Mouse (Mus musculus): Measurements from ENCODE around the gene Rnaset2a. TPM values are rescaled to one million over a fixed set of nuclear protein-coding genes. Genes with fewer than 3 reads are reported as not detected.
"Not testable (repeated sequence)": the region's sequence is repeated elsewhere in the genome, so short reads cannot be mapped to it uniquely, and the experiment has no call there.

Gene Rnaset2a
- 10 to 100 TPM; 12.9 to 13.5 TPM for total RNA-seq (2021)
- long read RNA-seq, experiment 1, transcript Rnaset2a-201 (9 exons, 1,793 nt) = major isoform, 58 of 93 reads
- long read RNA-seq, experiment 1, partial matches to known transcripts = 1 of 93 reads
- long read RNA-seq, experiment 1, other reads (novel, unspliced or antisense) = 31 of 93 reads
- long read RNA-seq, experiment 2, transcript Rnaset2a-201 (9 exons, 1,793 nt) = major isoform, 62 of 68 reads
- long read RNA-seq, experiment 2, partial matches to known transcripts = 2 of 68 reads
- long read RNA-seq, experiment 2, other reads (novel, unspliced or antisense) = 0 of 68 reads

DNA sequence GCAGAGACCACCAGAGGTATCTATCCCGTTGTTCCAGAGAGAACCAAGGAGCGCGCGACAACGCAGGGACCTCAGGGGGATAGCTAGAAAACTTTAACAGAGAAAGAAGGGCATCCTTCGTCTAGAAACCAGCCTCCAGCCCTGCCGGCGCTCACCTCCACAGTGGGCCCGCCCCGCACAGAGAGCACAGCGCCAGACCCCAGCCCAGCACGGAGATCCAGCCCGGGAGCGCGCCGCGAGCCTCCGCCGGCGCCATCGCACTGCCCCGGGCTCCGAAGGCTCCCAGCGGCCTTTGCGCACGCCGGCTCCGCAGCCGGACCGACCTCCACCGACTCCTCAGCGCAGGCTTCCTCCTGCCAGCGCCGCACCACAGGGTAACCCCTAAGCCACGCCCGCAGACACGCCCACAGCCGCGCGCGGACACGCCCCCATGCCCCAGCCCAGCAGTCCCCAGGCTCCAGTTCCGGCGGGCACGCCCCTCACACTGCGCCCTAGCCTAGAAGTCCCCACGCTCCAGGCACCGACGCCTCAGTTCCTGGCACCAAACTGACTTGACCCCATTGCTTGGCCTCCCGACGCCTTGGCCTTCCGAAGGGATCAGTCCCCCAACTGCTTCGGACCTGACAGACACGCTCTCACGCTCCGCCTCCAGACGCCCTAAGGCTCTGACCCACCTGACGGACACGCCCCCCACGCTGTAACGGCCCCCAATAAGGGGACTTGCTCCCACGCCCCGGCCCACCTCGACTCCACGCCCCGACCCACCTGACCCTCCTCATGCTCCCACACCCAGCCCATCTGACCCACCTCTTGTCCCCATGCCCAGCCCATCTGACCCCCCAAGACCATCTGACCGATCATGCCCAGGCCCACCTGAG lies at the start of gene Rnaset2a, which contains the start of gene Gm49673:
Gene Rnaset2a, minus strand, starts transcription at position 659 of the 878 bp plus-strand sequence.
Gene Gm49673, minus strand, starts transcription at position 350 of the 878 bp plus-strand sequence.
- intact Hi-C loops (cut with DNase I) = not testable (repeated sequence)

DNA sequence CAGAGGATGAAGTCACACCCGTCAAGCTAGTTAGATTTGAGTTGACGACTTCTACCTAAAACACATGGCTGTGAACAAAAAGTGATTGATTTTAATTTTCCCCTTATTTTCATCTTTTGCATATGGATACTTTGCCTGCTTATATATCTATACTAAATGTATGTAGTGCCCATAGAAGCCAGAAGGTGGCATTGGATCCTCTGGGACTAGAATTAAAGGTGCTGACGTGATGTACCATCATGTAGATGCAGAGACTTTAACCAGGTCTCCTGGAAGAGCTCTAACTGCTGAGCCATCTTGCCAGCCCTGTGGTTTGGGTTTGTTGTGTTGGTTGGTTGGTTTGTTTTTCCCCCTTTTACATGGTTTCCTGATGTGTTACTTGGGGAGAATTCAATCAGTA lies 49.8 kb upstream of the Rnaset2a start:
- DNase-seq = no peak
- intact Hi-C loops (cut with DNase I) = no loop called here

More for the DNA sequence above, at the start of gene Rnaset2a, which contains the start of gene Gm49673:
- DNase-seq = peak in 1 of 2 experiments; percentile 29

DNA sequence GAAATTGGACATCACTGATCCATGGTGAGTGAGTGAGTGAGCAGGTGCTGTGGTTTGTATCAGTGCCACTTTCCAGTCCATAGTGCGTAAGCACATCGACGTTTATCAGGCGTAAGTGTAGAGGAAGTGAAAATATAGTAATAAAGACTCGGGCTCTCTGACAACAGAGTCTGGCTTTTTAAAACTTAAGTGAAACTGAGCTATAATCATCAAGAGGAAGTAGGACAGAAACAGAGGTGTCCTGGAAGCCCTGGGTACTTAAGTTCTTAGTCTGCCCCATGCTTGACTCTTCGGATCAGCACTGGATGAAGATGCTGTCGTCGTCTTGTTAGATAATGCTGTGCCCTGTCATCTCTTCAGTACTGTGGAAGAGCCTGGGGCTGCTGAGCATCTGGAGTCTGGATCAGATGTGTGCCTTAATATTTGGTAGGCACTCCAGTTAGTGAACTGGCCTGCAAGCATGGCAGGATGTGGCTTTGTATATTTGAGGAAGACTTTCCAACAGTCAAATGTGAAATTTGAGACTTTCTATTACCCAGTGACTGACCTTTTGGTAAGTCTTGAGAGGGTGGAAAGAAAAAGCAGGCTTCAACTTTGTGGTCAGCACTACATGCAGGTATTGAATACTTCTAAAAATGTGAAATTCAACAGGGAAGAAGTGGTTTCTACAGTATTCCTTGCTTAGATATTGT lies 47.9 kb upstream of the Rnaset2a start:
- intact Hi-C loops (cut with DNase I) = no loop called here
- no peak for DNase-seq

DNA sequence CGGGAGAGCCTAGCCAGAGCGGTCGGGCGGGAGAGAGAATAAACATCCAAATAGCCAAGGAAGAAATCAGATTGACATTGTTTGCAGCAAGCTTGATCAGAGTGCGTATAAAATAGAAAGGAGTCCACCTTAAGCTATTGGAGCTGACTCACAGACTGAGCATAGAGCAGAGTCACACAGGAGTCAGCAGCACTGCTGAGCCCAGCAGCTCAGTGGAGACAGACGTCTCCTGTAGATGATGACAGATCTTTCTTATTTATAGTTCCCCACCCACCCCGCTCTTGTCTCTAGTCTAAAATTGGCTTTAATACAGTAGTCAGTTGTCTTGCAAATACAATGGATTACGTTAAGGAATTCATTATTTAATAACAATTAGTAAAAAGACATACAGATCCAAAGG lies 45.8 kb upstream of the Rnaset2a start:
- intact Hi-C loops (cut with DNase I) = no loop called here
- no peak for DNase-seq

DNA sequence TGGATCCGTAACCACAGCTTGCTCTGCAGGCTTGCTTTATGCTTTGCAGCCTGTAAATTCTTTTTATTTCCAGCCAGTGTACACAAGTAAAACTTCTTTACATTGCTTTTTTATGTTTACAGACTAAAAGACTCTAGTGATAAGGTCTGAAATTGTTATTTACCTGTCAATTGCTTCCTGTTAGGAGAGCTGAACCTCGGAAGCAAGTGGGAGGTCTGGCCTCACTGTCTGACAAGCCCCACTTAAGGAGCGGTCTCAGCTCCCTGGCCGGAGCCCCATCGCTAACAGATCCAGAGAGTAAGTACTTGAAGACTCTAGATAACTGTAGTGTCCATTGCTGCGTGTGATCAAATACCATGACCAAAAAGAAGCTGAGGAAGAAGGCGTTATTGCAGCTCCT lies 36.3 kb upstream of the Rnaset2a start:
- intact Hi-C loops (cut with DNase I) = no loop called here
- DNase-seq = no peak

DNA sequence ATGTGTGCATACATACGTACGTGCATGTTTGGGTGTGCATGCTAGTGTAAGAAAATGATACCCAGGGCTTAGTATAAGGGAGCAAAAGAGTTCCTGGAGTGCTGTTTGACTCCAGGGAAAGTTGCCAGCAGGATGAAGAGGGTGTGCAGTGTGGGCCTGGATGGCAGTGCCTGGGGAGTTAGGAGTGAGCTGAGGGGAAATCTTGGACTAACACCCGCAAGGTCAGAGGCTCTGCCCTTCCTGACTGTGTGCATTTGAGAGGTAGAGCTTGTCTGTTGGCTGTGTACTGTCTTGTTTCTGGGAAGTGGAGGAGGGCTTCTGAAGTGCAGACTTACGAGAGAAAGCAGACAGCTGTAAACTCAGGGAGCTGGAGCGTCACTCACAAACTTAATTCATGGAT lies 35.9 kb upstream of the Rnaset2a start:
- intact Hi-C loops (cut with DNase I) = no loop called here
- no peak for DNase-seq

DNA sequence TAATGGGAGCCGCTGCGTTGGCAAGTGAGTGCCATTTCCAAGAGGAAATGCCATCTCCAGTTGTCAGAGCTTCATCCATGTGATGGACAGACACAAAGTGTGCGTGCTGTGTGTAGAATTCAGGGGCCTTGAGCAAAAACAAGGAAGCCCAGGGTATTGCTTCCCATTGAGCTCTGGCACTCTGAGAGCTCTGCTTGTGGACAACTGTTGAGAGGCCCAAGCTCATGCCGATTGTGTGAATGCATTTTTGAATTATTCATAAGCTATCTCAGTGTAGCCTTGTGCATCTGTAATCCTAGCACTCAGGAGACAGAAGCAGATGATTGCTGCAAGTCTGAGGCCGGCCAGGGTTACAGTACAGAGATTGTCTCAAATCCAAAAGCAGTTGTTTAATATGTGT lies 29.2 kb upstream of the Rnaset2a start:
- DNase-seq = no peak
- intact Hi-C loops (cut with DNase I) = no loop called here

DNA sequence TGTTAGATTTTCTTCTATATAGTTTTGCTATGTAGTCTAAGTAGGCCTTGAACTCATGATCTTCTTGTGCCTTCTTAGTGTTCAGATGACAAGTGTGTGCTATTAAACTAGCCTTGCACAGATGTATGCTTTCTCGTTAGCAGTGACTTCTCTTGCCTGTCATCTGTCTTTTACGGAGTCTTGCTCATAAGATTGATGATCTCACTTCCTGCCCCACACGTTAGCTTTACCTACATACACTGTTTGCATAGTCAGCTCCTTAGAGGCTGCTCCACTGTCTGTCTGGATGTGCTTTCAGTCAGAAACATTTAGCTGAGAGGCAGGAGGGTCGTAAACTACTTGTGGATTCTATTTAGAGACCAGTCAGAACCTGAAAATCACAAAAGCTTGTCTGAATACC lies 23.2 kb upstream of the Rnaset2a start:
- DNase-seq = no peak
- intact Hi-C loops (cut with DNase I) = no loop called here

DNA sequence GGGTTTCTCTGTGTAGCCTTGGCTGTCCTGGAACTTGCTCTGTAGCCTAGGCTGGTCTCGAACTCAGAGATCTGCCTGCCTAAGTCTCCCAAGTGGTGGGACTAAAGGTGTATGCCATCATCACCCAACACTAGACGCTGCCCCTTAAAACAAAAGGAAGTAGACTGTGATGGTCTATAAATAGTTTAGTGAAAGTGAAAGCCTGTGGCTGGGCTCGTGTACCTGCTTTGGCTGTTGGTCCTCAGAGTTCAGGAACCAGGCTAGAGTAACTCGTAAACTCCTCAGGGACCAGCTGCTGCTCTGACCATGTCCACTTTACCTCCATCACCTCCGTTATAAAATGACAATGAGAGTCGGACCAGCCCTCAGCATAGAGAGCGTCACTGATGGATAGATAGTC lies 22.4 kb upstream of the Rnaset2a start:
- DNase-seq = no peak
- intact Hi-C loops (cut with DNase I) = no loop called here

DNA sequence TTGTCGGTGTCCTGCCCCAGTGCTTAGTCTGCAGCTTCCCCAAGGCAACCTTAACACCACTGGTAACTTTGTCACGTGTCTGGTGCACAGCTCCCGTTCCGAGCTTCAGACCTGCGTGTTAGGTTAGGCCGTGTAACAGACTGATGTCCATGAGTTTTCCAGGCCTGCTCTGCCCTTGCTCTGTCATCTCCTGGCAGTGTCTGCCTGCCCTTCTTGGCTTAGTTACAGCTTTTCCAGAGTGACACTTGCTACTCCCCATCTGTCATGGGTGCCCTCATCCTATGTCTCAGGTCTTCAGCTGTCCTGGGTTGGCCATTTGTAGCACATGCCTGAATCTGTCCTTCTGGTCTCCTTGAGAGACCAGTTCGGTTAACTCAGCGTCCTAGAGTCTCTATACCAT lies 19.5 kb upstream of the Rnaset2a start:
- DNase-seq; intact Hi-C loops (cut with DNase I): not testable (repeated sequence)

DNA sequence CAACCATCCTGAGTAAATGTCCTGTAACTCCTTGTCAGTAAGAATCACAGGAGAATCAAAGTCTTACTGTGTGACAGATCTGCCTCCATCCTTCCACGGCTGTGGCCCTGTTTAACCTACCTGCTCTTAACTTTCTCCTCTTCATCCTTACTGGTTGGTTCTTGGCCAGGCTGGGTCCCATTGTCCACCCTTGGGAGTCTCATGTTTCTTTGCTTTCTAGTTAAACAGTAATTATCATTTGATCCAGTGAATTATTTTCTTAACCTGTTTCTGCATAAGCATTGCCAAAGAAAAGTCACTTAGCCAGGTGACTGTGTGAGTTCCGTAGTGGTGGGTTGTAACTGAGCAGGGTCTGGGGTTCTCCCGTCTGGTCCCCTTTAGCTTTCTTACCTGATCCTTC lies 18.6 kb upstream of the Rnaset2a start:
- DNase-seq; intact Hi-C loops (cut with DNase I): not testable (repeated sequence)

DNA sequence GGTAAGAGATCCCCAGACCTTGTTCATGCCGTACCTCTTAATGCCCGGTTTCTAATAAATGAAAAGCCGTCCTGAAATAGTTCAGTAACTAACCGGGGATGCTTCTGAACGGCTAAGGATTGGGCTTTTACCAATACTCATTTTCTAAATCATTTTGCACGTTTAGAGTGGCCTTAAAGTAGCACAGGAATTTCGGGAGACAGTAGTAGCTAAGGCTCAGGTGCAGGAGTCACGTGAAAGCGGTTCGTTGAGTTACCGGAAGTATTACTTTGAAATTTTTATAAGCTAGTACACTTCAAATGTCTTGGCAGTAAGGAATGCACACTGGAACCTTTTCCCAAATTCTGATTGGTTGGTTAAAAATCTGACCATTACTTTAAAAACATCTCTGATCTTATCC lies 18.1 kb upstream of the Rnaset2a start:
- intact Hi-C loops (cut with DNase I); DNase-seq: not testable (repeated sequence)

DNA sequence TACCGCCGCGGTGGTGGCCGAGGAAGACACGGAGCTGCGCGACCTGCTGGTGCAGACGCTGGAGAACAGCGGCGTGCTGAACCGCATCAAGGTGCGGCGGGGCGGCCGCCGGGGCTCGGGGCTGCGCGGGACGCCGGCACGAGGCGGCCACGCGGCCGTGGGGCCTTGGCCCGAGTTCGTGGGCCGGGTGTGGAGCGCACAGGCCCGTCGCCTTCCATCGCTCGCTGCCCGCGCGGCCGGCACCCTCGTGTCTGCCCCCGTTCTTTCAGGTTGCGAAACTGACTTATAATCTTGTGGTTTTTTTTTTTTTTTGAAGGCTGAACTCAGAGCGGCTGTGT lies 17.7 kb upstream of the Rnaset2a start:
- DNase-seq = peak in 1 of 2 experiments; percentile 51
- intact Hi-C loops (cut with DNase I) = not testable (repeated sequence)

DNA sequence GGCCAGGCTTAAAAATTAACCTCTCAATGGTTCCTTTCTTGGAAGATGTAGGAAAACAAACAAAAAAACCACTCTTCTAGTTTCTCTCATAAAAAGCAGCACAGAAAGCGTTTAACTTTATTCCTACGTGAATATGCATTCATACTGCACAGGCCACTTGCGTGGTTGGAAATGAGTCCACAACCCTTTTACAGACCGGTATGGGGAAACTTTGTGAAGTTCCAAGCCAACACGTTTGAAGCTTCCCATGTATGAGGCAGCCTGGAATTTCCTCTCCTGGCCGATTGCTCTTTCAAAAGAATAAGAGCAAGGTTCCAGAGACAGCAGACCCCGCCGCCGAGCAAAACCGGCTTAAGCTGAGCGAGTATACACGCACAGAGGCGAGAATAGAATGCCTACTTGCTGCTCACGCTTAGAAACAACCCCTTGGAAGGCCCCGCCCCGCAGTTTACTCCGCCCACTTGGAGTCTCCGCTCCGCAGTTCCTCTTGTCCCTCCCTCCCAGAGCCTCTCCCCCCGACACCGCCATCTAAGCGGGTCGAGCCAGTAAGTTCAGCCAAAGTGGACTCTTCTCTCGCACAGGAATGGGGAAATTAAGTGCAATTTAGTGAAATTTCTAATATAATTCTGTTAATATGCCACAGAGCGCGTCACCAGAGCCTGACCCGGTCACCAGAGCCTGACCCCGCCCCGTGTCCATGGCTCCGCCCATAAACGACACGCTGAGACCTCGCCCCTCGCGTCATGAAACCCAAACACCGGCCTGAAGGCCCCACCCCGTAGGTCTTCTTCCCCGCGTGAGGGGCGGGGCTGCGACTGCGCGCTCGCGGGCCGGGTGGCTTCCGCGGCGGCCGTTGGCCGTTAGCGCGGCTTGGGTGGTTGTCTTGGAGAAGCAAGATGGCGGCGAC lies 17.1 kb upstream of the Rnaset2a start, which contains the start of gene Fgfr1op:
Gene Fgfr1op, plus strand, starts transcription at position 801 of the 907 bp plus-strand sequence.
- intact Hi-C loops (cut with DNase I) = not testable (repeated sequence)
- DNase-seq = peak in 1 of 2 experiments; percentile 81

DNA sequence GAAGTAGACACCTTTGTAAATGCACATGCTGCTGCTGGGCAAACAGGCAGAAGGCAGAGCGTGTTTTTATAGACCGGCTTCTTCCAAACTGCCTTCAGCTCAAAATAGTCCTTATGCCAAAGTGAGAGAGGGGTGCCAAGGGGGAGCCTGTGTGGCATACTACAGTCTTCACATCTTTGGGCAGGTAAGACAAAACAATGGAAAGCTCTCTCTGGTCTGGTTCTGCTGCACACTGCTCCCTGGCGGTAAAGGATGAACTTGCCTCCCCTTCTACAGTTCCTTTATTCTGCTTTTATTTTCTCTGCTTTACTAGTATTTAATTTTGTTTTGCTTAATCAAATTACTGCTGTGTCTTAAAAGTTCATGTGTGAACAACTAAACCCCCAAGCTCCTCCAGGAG lies 13.1 kb upstream of the Rnaset2a start:
- intact Hi-C loops (cut with DNase I) = not testable (repeated sequence)
- peak in 1 of 2 experiments; percentile 21 for DNase-seq

DNA sequence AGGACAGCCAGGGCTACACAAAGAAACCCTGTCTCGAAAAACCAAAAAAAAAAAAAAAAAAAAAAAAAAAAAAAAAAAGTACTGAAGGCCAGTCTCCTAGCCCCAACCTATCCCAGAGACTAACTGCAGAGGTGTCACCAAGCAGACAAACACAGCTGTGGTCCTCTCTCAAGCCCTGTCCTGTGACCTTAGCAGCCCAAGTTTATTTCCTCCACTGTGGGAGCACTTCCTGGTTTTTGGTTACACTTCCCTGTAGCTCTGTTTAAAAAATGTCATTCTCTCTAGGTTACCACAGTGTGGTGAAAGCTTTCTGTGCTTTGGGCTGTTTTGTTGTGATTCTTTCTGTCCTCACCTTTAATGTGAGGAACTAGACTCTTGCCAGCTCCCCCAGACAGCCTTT lies 10.7 kb upstream of the Rnaset2a start:
- DNase-seq; intact Hi-C loops (cut with DNase I): not testable (repeated sequence)

DNA sequence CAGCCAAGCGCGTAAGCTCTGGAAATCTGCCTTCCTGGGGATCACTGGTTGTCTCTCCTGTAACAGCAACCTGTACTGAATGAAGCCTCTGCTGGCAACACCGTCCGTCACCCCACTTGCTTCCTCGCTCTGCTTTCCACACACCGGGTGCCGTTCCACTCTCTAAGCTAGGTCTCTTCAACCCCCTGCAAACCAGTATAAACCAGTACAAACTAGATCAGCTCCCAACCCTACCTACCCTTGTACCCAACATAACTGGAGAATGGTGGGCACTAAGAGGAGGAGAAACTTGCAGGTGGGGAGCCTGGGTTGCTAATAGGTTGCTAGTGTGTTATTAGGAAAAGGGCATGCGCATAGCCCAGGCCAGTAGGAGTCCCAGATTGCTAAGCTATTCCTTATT lies 8.1 kb upstream of the Rnaset2a start:
- DNase-seq; intact Hi-C loops (cut with DNase I): not testable (repeated sequence)

DNA sequence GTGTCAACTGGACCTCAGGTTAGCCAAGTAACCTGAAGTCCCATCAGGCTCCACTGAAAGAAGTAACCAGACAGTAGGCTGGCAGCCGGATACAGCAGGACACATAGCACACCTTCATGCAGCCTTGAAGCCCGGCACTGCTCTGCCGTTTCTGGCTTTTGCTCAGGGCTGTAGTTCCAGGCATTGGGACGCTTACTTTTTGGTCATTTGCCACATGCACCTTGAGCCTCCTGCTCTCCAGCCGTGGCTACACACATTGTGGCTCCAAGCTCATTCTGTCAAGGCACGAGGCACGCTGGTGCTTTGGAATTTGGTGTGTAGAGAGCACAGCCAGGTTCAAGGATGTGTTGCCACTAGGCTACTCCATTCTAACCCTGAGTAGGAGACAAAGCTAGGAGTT lies 7.1 kb upstream of the Rnaset2a start:
- intact Hi-C loops (cut with DNase I); DNase-seq: not testable (repeated sequence)

DNA sequence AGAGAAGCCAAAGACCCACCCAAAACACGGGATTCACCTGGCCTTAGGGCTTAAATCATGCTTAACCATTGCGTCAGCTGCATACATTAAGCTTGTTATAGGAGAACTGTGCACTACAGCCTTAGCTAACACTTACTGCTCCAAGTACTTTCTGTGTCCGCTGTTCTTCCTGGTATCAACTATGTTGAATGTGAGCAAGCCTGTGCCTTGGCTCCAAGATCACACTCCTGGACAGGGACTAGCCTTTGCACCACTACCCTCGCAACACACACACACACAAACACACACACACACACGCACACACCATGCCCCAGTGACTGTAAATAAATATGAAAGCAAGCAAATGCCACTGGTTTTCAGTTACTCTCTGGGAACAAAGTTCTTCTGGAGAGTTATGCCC lies 966 bp downstream of the Rnaset2a start:
- DNase-seq; intact Hi-C loops (cut with DNase I): not testable (repeated sequence)

All from gastrocnemius, postnatal 36 days (tissue).